Mouse (Mus musculus): ENCODE data around the gene Gm21244. TPM values are rescaled to one million over a fixed set of nuclear protein-coding genes. Genes with fewer than 3 reads are reported as not detected.
"Not testable (repeated sequence)": the region's sequence is repeated elsewhere in the genome, so short reads cannot be mapped to it uniquely, and the experiment has no call there.

The Gm21244 gene
- total RNA-seq (2021) = not detected
- long read RNA-seq, experiment 1 = 0 reads
- long read RNA-seq, experiment 2 = 0 reads

DNA sequence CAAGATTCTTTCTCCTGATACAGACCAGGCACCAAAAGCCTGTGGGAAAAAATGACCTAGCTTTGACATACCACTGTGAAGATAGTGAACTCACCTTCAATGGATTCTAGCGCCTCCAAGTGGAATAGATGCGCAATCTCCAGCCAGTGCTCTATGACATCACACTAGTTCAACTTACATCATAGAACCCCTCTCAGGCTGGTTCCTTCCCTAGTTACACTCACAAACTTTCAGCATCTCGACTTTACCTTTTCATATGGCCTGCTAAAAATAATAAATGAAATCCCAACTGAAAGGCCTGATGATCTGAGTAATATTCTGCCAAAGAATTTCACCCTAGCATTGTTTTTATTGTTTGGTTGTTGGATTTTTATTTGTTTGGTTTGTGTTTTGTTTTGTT, at the start of gene Gm21244:
Gm21244 (minus strand) TSS at position 101 of the 400 bp plus-strand sequence.
- DNase-seq = not testable (repeated sequence)

Other genes with a start within 250 kb of the Gm21244 start
- gene Gm28998, start 84.5 kb upstream of the Gm21244 start, total RNA-seq (2021) = not detected
- gene Gm21788, start 235.7 kb upstream of the Gm21244 start, total RNA-seq (2021) = not detected

Measured in gastrocnemius, postnatal 25 days (tissue).